Mouse (Mus musculus): ENCODE measurements around the gene Olfr32. TPM values are rescaled to one million over a fixed set of nuclear protein-coding genes. Genes with fewer than 3 reads are reported as not detected.
"Not testable (repeated sequence)": the region's sequence is repeated elsewhere in the genome, so short reads cannot be mapped to it uniquely, and the experiment has no call there.

Gene Olfr32
- polyA plus RNA-seq (2012; rRNA removed) = 0.71 and 1.3 TPM in 2 replicates

GRCm38 (mm10) chr2:90142196-90142595 lies at the start of gene Olfr32:
TSS of gene Olfr32 (minus strand) at chr2:90142296.
- no peak for DNase-seq (ENCODE audit: extremely low spot score in 1 of 2, low spot score in 1 of 2)

- not testable (repeated sequence) for DNase-seq (ENCODE audit: extremely low spot score in 1 of 2, low spot score in 1 of 2)
Observed at GRCm38 (mm10) chr2:90187082-90187481, 45.0 kb upstream of the Olfr32 start.

GRCm38 (mm10) chr2:90186082-90186481 lies 44.0 kb upstream of the Olfr32 start:
- not testable (repeated sequence) for DNase-seq (ENCODE audit: extremely low spot score in 1 of 2, low spot score in 1 of 2)

- no peak for DNase-seq (ENCODE audit: extremely low spot score in 1 of 2, low spot score in 1 of 2)
Observed at GRCm38 (mm10) chr2:90153916-90154315, 11.8 kb upstream of the Olfr32 start.

- no peak for DNase-seq (ENCODE audit: extremely low spot score in 1 of 2, low spot score in 1 of 2)
Observed at GRCm38 (mm10) chr2:90152991-90153390, 10.9 kb upstream of the Olfr32 start, which contains the start of gene Olfr1270. TSS of gene Olfr1270 (minus strand) at chr2:90153091.

GRCm38 (mm10) chr2:90121312-90121711 lies 20.8 kb downstream of the Olfr32 start, which contains the start of gene Olfr1269:
TSS of gene Olfr1269 (minus strand) at chr2:90121412.
- no peak for DNase-seq (ENCODE audit: extremely low spot score in 1 of 2, low spot score in 1 of 2)

Other genes starting within 250 kb of the Olfr32 start
- not detected in 2 replicates for gene Olfr1258, start 215.0 kb downstream of the Olfr32 start, polyA plus RNA-seq (2012; rRNA removed)
- 0.06 TPM in 1 of 2 replicates, not detected in the other for gene Olfr1259, start 193.6 kb downstream of the Olfr32 start, polyA plus RNA-seq (2012; rRNA removed)
- not detected in 2 replicates for gene Olfr1260, start 168.0 kb downstream of the Olfr32 start, polyA plus RNA-seq (2012; rRNA removed)
- gene Olfr1261, start 151.1 kb downstream of the Olfr32 start, polyA plus RNA-seq (2012; rRNA removed) = 0.11 TPM in 1 of 2 replicates, not detected in the other
- not detected in 2 replicates for gene Olfr1262, start 142.2 kb downstream of the Olfr32 start, polyA plus RNA-seq (2012; rRNA removed)
- gene Olfr1263, start 130.2 kb downstream of the Olfr32 start, polyA plus RNA-seq (2012; rRNA removed) = not detected in 2 replicates
- not detected in 2 replicates for gene Olfr1264, start 116.7 kb downstream of the Olfr32 start, polyA plus RNA-seq (2012; rRNA removed)
- gene Olfr1265, start 107.0 kb downstream of the Olfr32 start, polyA plus RNA-seq (2012; rRNA removed) = not detected in 2 replicates
- not detected in 2 replicates for gene Olfr140, start 78.7 kb downstream of the Olfr32 start, polyA plus RNA-seq (2012; rRNA removed)
- not detected in 2 replicates for gene Olfr1269, start 20.9 kb downstream of the Olfr32 start, polyA plus RNA-seq (2012; rRNA removed)
- 0.06 and 0.20 TPM in 2 replicates for gene Olfr1270, start 10.8 kb upstream of the Olfr32 start, polyA plus RNA-seq (2012; rRNA removed)
- gene Olfr1506, start 82.2 kb upstream of the Olfr32 start, polyA plus RNA-seq (2012; rRNA removed) = not detected in 2 replicates
- 0.04 and 0.06 TPM in 2 replicates for gene Olfr142, start 115.3 kb upstream of the Olfr32 start, polyA plus RNA-seq (2012; rRNA removed)
- gene Olfr1271, start 128.7 kb upstream of the Olfr32 start, polyA plus RNA-seq (2012; rRNA removed) = 0.02 TPM in 1 of 2 replicates, not detected in the other
- gene Olfr1272, start 150.5 kb upstream of the Olfr32 start, polyA plus RNA-seq (2012; rRNA removed) = not detected in 2 replicates
- gene Gm13769, start 179.9 kb upstream of the Olfr32 start, polyA plus RNA-seq (2012; rRNA removed) = not detected in 2 replicates

All from frontal cortex, adult 2 months (tissue).